8 mouse cellular contexts compared by ENCODE assay signal in the genomic region with DNA sequence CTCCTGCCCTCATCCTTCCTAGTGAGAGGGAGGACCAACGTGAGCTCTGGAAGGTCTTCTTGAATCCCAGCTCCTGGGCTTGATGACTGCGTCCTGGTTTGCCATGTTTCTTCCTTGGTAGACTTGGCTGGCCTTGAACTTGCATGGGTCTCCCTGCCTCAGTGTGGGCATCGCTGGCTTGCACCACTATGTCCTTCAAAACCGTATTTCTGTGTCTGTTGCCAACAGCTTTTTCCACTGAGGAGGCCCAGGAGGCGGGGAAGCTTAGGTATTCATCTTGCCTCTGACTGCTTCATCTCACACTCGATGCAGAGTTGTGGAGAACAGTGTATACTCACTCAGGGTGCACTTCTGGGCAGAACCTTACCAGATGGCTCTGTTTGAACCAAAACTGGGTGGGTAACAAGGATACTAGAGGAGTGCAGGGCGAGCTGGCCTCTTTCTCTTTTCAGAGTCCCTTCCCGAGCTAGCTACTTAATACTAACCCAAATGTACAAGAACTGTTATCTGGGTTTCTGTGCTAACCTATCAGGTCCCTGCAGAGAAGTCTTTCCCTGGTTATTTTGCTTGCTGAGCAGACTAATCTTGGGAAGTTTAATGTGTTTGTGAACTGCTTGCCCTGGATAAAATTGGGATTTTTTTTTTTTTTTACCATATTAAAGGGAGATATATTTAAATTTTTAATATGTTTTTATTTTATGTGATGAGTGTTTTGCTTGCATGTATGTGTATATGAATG. TPM values are rescaled to one million over a fixed set of nuclear protein-coding genes. Genes with fewer than 3 reads are reported as not detected.
DNase-seq lines count a peak whose midpoint lies in the region; ATAC-seq and TF ChIP-seq lines count a peak whose summit lies in the region.

No protein-coding gene starts in this region.

- peaks cover 7% of the 10 kb centered on the region; the same call in 1 of the 2 replicates for H3K4me1 ChIP-seq in kidney, embryonic 14.5 days (ENCODE audit: control insufficient read depth, insufficient read depth, low read length)
- H3K4me1 ChIP-seq in ES-E14 (ENCODE audit: control insufficient read depth in 2 of 2, insufficient read depth in 2 of 2, low read length in 2 of 2, poor library complexity in 1 of 2), result peaks cover 1 to 4% of the 10 kb centered on the region in 2 experiments; a peak in 1 of 4 replicates
- H3K4me1 ChIP-seq in heart, embryonic 11.5 days (ENCODE audit: control insufficient read depth, insufficient read depth, low read length), result peaks cover 12% of the 10 kb centered on the region
- peaks cover 7% of the 10 kb centered on the region for H3K4me1 ChIP-seq in limb, embryonic 12.5 days (replicated peaks)
- peaks cover 5% of the 10 kb centered on the region; the same call in 1 of the 2 replicates for H3K4me1 ChIP-seq in neural tube, embryonic 11.5 days (ENCODE audit: control insufficient read depth, insufficient read depth, low read length)

- no peaks in the 10 kb centered on the region for H3K27me3 ChIP-seq in kidney, embryonic 14.5 days (ENCODE audit: control insufficient read depth, insufficient read depth, low read length)
- no peaks in the 10 kb centered on the region for H3K27me3 ChIP-seq in heart, embryonic 11.5 days (ENCODE audit: control insufficient read depth, insufficient read depth, low read length)
- H3K27me3 ChIP-seq in limb, embryonic 12.5 days, result no peaks in the 10 kb centered on the region
- no peaks in the 10 kb centered on the region for H3K27me3 ChIP-seq in neural tube, embryonic 11.5 days (ENCODE audit: control insufficient read depth, insufficient read depth, low read length)

- no peak for ATAC-seq in kidney, embryonic 14.5 days (ENCODE audit: low FRiP score, low TSS enrichment)
- no peak for ATAC-seq in heart, embryonic 11.5 days (replicated peaks; ENCODE audit: insufficient number of reproducible peaks, low FRiP score, low TSS enrichment)
- ATAC-seq in limb, embryonic 12.5 days (ENCODE audit: insufficient number of reproducible peaks, insufficient read depth, low FRiP score, low TSS enrichment, low read depth), result no peak
- ATAC-seq in neural tube, embryonic 11.5 days (ENCODE audit: insufficient read depth, low FRiP score, low TSS enrichment), result no peak

- H3K36me3 ChIP-seq in kidney, embryonic 14.5 days (ENCODE audit: control insufficient read depth, insufficient read depth, low read length), result peaks cover 13% of the 10 kb centered on the region; the same call in 1 of the 2 replicates
- H3K36me3 ChIP-seq in ES-E14 (ENCODE audit: control insufficient read depth, insufficient read depth, low read length, poor library complexity, severe bottlenecking), result peaks cover 8% of the 10 kb centered on the region; the same call in 1 of the 2 replicates
- peaks cover 3% of the 10 kb centered on the region; the same call in 1 of the 2 replicates for H3K36me3 ChIP-seq in heart, embryonic 11.5 days (ENCODE audit: control insufficient read depth, insufficient read depth, low read length)
- peaks cover 22% of the 10 kb centered on the region; the same call in 1 of the 2 replicates for H3K36me3 ChIP-seq in limb, embryonic 12.5 days
- no peaks in the 10 kb centered on the region for H3K36me3 ChIP-seq in neural tube, embryonic 11.5 days (ENCODE audit: control insufficient read depth, insufficient read depth, low read length)

- H3K27ac ChIP-seq in kidney, embryonic 14.5 days (ENCODE audit: low read depth, low read length), result 0 out of 2 replicates have a peak overlapping the region, but pooled peaks have one; percentile 85
- H3K27ac ChIP-seq in ES-E14 (ENCODE audit: insufficient read depth, low read depth, low read length, poor library complexity, severe bottlenecking), result no peak overlapping the region
- H3K27ac ChIP-seq in heart, embryonic 11.5 days (ENCODE audit: low read depth, low read length), result peak overlapping the region; percentile 85
- peak overlapping the region; percentile 84 for H3K27ac ChIP-seq in limb, embryonic 12.5 days
- H3K27ac ChIP-seq in neural tube, embryonic 11.5 days (ENCODE audit: low read depth, low read length), result no peak overlapping the region

- no peaks in the 10 kb centered on the region for H3K9me3 ChIP-seq in kidney, embryonic 14.5 days (ENCODE audit: control insufficient read depth, low read length)
- no peaks in the 10 kb centered on the region for H3K9me3 ChIP-seq in ES-E14 (ENCODE audit: control insufficient read depth, insufficient read depth, low read depth, low read length)
- no peaks in the 10 kb centered on the region for H3K9me3 ChIP-seq in heart, embryonic 11.5 days (replicated peaks; ENCODE audit: control insufficient read depth, low read length)
- H3K9me3 ChIP-seq in limb, embryonic 12.5 days, result 0 out of 2 replicates have a peak, but pooled peaks cover 5% of the 10 kb centered on the region
- no peaks in the 10 kb centered on the region for H3K9me3 ChIP-seq in neural tube, embryonic 11.5 days (ENCODE audit: control insufficient read depth, low read length)

- peak overlapping the region; percentile 88 for H3K4me3 ChIP-seq in kidney, embryonic 14.5 days (ENCODE audit: low read length)
- H3K4me3 ChIP-seq in ES-E14 (ENCODE audit: insufficient read depth in 1 of 2, low read depth in 1 of 2, low read length in 2 of 2, poor library complexity in 1 of 2, severe bottlenecking in 1 of 2), result peak overlapping the region; percentile 77 to 94
- peak overlapping the region; percentile 77 for H3K4me3 ChIP-seq in heart, embryonic 11.5 days (ENCODE audit: low read depth, low read length)
- peak overlapping the region; percentile 83 for H3K4me3 ChIP-seq in limb, embryonic 12.5 days (replicated peaks)
- peak overlapping the region; percentile 84 for H3K4me3 ChIP-seq in neural tube, embryonic 11.5 days (ENCODE audit: low read depth, low read length)

- in situ Hi-C loops in ES-E14 (cut with MboI; ENCODE audit: low sequenced_read_pairs in 2 of 2, unreplicated experiment in 2 of 2), result no loop called here

- 24% methylated on average over 8 of the region's 8 CpGs for WGBS in kidney, embryonic 14.5 days
- WGBS in heart, embryonic 11.5 days (ENCODE audit: insufficient replicate concordance), result 15% methylated on average over 8 of the region's 8 CpGs
- WGBS in limb, embryonic 12.5 days, result 24% methylated on average over 8 of the region's 8 CpGs
- 25% methylated on average over 8 of the region's 8 CpGs for WGBS in neural tube, embryonic 11.5 days

- DNase-seq in kidney, adult 9 months, result no peak
- no peak for DNase-seq in ES-E14 (ENCODE audit: low read depth, low spot score)
- peak; percentile 22 to 31 for DNase-seq in cerebellum, postnatal 14 days
- no peak for DNase-seq in neural tube, embryonic 11.5 days (ENCODE audit: low spot score)
- DNase-seq in frontal cortex, postnatal 14 days (ENCODE audit: low spot score in 2 of 2), result no peak

- H3K4me2 ChIP-seq in kidney, embryonic 14.5 days (replicated peaks; ENCODE audit: low read depth, low read length), result peak overlapping the region; percentile 84
- H3K4me2 ChIP-seq in heart, embryonic 11.5 days, result peak overlapping the region; percentile 91
- peak overlapping the region; percentile 85 for H3K4me2 ChIP-seq in limb, embryonic 12.5 days
- peak overlapping the region; percentile 56 for H3K4me2 ChIP-seq in neural tube, embryonic 11.5 days (ENCODE audit: low read depth)

- H3K9ac ChIP-seq in kidney, embryonic 14.5 days (ENCODE audit: low read depth, low read length), result peak overlapping the region; percentile 79
- H3K9ac ChIP-seq in ES-E14 (ENCODE audit: insufficient read depth, low read depth, low read length, poor library complexity, severe bottlenecking), result peak overlapping the region; percentile 86
- peak overlapping the region; percentile 79 for H3K9ac ChIP-seq in heart, embryonic 11.5 days (ENCODE audit: low read depth, low read length)
- H3K9ac ChIP-seq in limb, embryonic 12.5 days (replicated peaks), result peak overlapping the region; percentile 79
- peak overlapping the region; percentile 87 for H3K9ac ChIP-seq in neural tube, embryonic 11.5 days (ENCODE audit: low read length)

TF ChIP-seq in ES-E14, 5 proteins besides CTCF, POLR2A, EP300 and RAD21:
- TF ChIP-seq CHD2 (IDR thresholded peaks at IDR 0.05; ENCODE audit: low read depth, low read length), result no peak
- no peak for TF ChIP-seq HCFC1 (IDR thresholded peaks at IDR 0.05; ENCODE audit: borderline replicate concordance, insufficient read depth, low read length)
- no peak for TF ChIP-seq ZNF384 (IDR thresholded peaks at IDR 0.05; ENCODE audit: low read depth, low read length)
- no peak for TF ChIP-seq ZC3H11A (IDR thresholded peaks at IDR 0.05; ENCODE audit: borderline replicate concordance, low read depth, low read length)
- no peak for TF ChIP-seq MAFK (IDR thresholded peaks at IDR 0.05; ENCODE audit: insufficient read depth, low read depth, low read length)

RNA-seq across cellular contexts. Expression of a gene that starts 1.0 kb away (rescaled TPM):
- polyA plus RNA-seq in kidney, embryonic 14.5 days (2014; fragmentation: Nextera tagmentation; extraction: Ambion mirVana), result 13.8 and 25.4 TPM in 2 replicates
- 33.9 and 36.0 TPM in 2 replicates for total RNA-seq in ES-E14 (2012; rRNA removed)
- polyA plus RNA-seq in heart, embryonic 11.5 days (2014; fragmentation: Nextera tagmentation; extraction: Ambion mirVana), result 14.7 and 17.9 TPM in 2 replicates
- 27.5 and 27.7 TPM in 2 replicates for polyA plus RNA-seq in limb, embryonic 12.5 days (2016; fragmentation: Nextera tagmentation; extraction: Ambion mirVana)
- 21.6 and 22.0 TPM in 2 replicates for polyA plus RNA-seq in neural tube, embryonic 11.5 days (2014; fragmentation: Nextera tagmentation; extraction: Ambion mirVana)

RNA-seq across cellular contexts. Expression of a gene that starts 6.0 kb away (rescaled TPM):
- 28.1 and 29.6 TPM in 2 replicates for polyA plus RNA-seq in kidney, embryonic 14.5 days (2014; fragmentation: Nextera tagmentation; extraction: Ambion mirVana)
- 70.9 and 77.6 TPM in 2 replicates for total RNA-seq in ES-E14 (2012; rRNA removed)
- 18.3 and 18.7 TPM in 2 replicates for polyA plus RNA-seq in heart, embryonic 11.5 days (2014; fragmentation: Nextera tagmentation; extraction: Ambion mirVana)
- polyA plus RNA-seq in limb, embryonic 12.5 days (2016; fragmentation: Nextera tagmentation; extraction: Ambion mirVana), result 30.1 TPM in 2 replicates
- polyA plus RNA-seq in neural tube, embryonic 11.5 days (2014; fragmentation: Nextera tagmentation; extraction: Ambion mirVana), result 28.7 and 29.9 TPM in 2 replicates

RNA-seq across cellular contexts. Expression of a gene that starts 27.2 kb away (rescaled TPM):
- not detected in 2 replicates for polyA plus RNA-seq in kidney, embryonic 14.5 days (2014; fragmentation: Nextera tagmentation; extraction: Ambion mirVana)
- total RNA-seq in ES-E14 (2012; rRNA removed), result not detected in 2 replicates
- not detected in 2 replicates for polyA plus RNA-seq in heart, embryonic 11.5 days (2014; fragmentation: Nextera tagmentation; extraction: Ambion mirVana)
- polyA plus RNA-seq in limb, embryonic 12.5 days (2016; fragmentation: Nextera tagmentation; extraction: Ambion mirVana), result not detected in 2 replicates
- not detected in 2 replicates for polyA plus RNA-seq in neural tube, embryonic 11.5 days (2014; fragmentation: Nextera tagmentation; extraction: Ambion mirVana)

RNA-seq across cellular contexts. Expression of a gene that starts 46.3 kb away (rescaled TPM):
- polyA plus RNA-seq in kidney, embryonic 14.5 days (2014; fragmentation: Nextera tagmentation; extraction: Ambion mirVana), result 9.9 and 14.9 TPM in 2 replicates
- total RNA-seq in ES-E14 (2012; rRNA removed), result 1.8 and 2.4 TPM in 2 replicates
- 0.56 and 0.64 TPM in 2 replicates for polyA plus RNA-seq in heart, embryonic 11.5 days (2014; fragmentation: Nextera tagmentation; extraction: Ambion mirVana)
- polyA plus RNA-seq in limb, embryonic 12.5 days (2016; fragmentation: Nextera tagmentation; extraction: Ambion mirVana), result 6.1 and 7.4 TPM in 2 replicates
- polyA plus RNA-seq in neural tube, embryonic 11.5 days (2014; fragmentation: Nextera tagmentation; extraction: Ambion mirVana), result 3.0 and 3.2 TPM in 2 replicates

Comparison
In these comparisons a context has a peak if more than half of its experiments do, and no peak if none do; other contexts are left out.
1. H3K27ac ChIP-seq: peak in kidney, embryonic 14.5 days (single experiment), heart, embryonic 11.5 days (single experiment) and limb, embryonic 12.5 days (single experiment); none in ES-E14 (single experiment) and neural tube, embryonic 11.5 days (single experiment).
2. DNase-seq: peak in cerebellum, postnatal 14 days (2 of 2); none in kidney, adult 9 months (single experiment), ES-E14 (single experiment), neural tube, embryonic 11.5 days (single experiment) and frontal cortex, postnatal 14 days (0 of 2).
3. Peak in every context shown above with its lines, with median percentiles within 50 percentile points of each other: H3K4me2 ChIP-seq, H3K4me3 ChIP-seq and H3K9ac ChIP-seq.